Mouse (Mus musculus) liver, postnatal 0 days (tissue): ENCODE data around the gene C4bp. TPM values are rescaled to one million over a fixed set of nuclear protein-coding genes. Genes with fewer than 3 reads are reported as not detected.
"Not testable (repeated sequence)": the region's sequence is repeated elsewhere in the genome, so short reads cannot be mapped to it uniquely, and the experiment has no call there.

ENCODE experiments used
- ATAC-seq: fragments of 200-750 bp; cut with Nextera tagmentation; 2 replicates; pipeline ENCODE4 v1.8.0; 2017; ENCODE audit warnings: mild to moderate bottlenecking, moderate library complexity
- DNase-seq: peaks from one replicate; pipeline ENCODE4 v3.0.0-alpha.2; 2016
- H3K27ac ChIP-seq: fragments of 300-500 bp; sonication (generic); 2 replicates; pipeline ENCODE4 v1.5.1; 2014; ENCODE audit warnings: antibody characterized with exemption, moderate library complexity, mild to moderate bottlenecking, low read depth
- H3K27me3 ChIP-seq: fragments of 300-500 bp; sonication (generic); 2 replicates; pipeline ENCODE4 v1.6.1; 2014; ENCODE audit warnings: low read length, control low read depth, mixed read lengths; ENCODE audit not compliant: insufficient read depth
- H3K36me3 ChIP-seq: fragments of 300-500 bp; sonication (generic); replicated peaks from 2 replicates; pipeline ENCODE4 v1.6.1; 2014; ENCODE audit warnings: mild to moderate bottlenecking, control low read depth, low read length, moderate library complexity, mixed read lengths; ENCODE audit not compliant: insufficient read depth
- H3K4me1 ChIP-seq: fragments of 300-500 bp; sonication (generic); 2 replicates; pipeline ENCODE4 v1.6.1; 2014; ENCODE audit warnings: antibody characterized with exemption, mild to moderate bottlenecking, control low read depth; ENCODE audit not compliant: insufficient read depth
- H3K4me2 ChIP-seq: fragments of 300-500 bp; sonication (generic); 2 replicates; pipeline ENCODE4 v1.6.1; 2014; ENCODE audit warnings: low read depth, mild to moderate bottlenecking, low read length, moderate library complexity, mixed read lengths
- H3K4me3 ChIP-seq: fragments of 300-500 bp; sonication (generic); 2 replicates; pipeline ENCODE4 v1.5.1; 2014; ENCODE audit warnings: low read depth, low read length
- H3K9ac ChIP-seq: fragments of 300-500 bp; sonication (generic); replicated peaks from 2 replicates; pipeline ENCODE4 v1.6.1; 2014; ENCODE audit warnings: mild to moderate bottlenecking, moderate library complexity
- H3K9me3 ChIP-seq: fragments of 300-500 bp; sonication (generic); 2 replicates; pipeline ENCODE4 v1.6.1; 2016; ENCODE audit warnings: mild to moderate bottlenecking, control low read depth, low read length, mixed read lengths
- CTCF ChIP-seq: sonication (generic); IDR thresholded peaks from 2 replicates; pipeline ENCODE4 v1.5.1; 2016; ENCODE audit warnings: antibody characterized with exemption, low read depth
- EP300 ChIP-seq: IDR thresholded peaks from 2 replicates; pipeline ENCODE4 v1.6.1; 2016; ENCODE audit warnings: antibody characterized with exemption, low read depth, mild to moderate bottlenecking
- WGBS: fragments of 180-500 bp; shearing (Covaris S2); extraction: QIAGEN DNeasy Blood & Tissue Kit; methylation state at CpG from one replicate; pipeline ENCODE4 v1.1.7; 2014; ENCODE audit not compliant: insufficient replicate concordance; 5-methylcytosine and 5-hydroxymethylcytosine counted together
- polyA plus RNA-seq: library from polyadenylated mRNA; unstranded; fragments of >200 nt; fragmentation: Nextera tagmentation; extraction: Ambion mirVana; gene quantifications from 2 replicates; pipeline ENCODE4 v1.2.1, GENCODE M21; 2015

The C4bp gene
- polyA plus RNA-seq, 1 experiment from 2014 or later = 10.0 TPM

DNA sequence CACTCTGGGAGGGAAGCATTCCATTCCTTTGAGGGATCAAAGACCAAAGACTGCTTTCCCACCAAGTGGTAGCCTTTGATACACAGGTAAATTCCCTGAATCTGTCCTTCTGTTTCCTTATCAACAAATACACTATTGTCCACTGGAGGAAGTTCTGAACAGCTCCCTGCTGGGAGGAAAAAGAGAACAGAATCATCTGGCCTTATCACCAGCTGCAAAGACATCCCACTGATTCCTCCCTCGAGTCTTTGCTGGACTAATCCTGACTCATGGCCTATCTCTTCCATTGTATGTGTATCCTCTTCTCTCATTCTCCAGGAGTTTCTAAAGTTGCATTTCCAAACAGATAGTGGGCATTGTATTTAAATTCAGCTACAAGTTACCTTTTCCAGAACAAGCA, 22.5 kb upstream of the C4bp start:
- Histone ChIP-seq H3K27ac (no peak overlapping the region), H3K4me3 (no peak overlapping the region), H3K9ac (no peak overlapping the region), H3K27me3 (no peaks in the 10 kb centered on the region), H3K4me1 (peaks cover 3% of the 10 kb centered on the region; the same call in 1 of the 2 replicates), H3K4me2 (no peak overlapping the region), H3K36me3 (no peaks in the 10 kb centered on the region), H3K9me3 (no peaks in the 10 kb centered on the region)
- no peak for TF ChIP-seq EP300
- TF ChIP-seq CTCF = no peak
- WGBS = 27% methylated on average over 1 of the region's 1 CpGs
- no peak for DNase-seq
- no peak for ATAC-seq

DNA sequence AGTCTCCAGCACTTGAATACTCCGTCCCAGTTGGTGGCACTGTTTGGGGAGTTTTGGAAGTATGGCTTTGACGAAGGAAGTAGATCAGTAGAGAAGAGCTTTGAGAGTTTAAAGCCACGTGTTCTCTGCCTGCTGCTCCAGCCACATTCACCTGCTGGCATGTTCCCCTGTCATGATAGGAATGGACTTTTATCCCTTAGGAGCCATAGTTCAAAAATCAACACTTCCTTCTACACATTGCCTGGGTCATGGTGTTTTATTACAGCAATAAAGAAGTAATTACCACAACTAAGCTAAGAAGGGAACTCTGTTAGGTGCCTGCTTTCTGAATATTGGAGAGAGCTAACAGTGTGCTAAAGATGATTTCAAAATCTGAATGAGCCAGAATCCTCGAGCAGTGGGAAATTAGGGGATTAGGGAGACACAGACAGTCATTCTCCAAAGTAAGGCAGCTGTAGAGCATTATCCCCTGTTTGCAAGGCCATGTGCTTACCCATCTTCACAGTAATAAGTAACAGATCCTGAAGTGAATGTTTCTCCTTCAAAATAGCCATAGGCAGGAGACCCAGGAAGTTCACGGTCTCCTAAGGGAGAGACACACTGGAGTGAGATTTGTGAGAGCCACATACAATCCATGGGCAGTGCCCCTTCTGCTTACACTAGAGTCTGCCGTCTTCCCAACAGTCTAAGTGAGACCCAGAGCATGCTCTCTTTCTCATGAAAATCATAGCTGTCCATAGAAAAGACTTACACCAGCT, 20.4 kb upstream of the C4bp start:
- Histone ChIP-seq H3K4me1 (peaks cover 6% of the 10 kb centered on the region; the same call in 1 of the 2 replicates), H3K9me3 (no peaks in the 10 kb centered on the region), H3K27me3 (no peaks in the 10 kb centered on the region), H3K4me2 (no peak overlapping the region), H3K27ac (no peak overlapping the region), H3K9ac (no peak overlapping the region), H3K36me3 (no peaks in the 10 kb centered on the region), H3K4me3 (no peak overlapping the region)
- TF ChIP-seq EP300 = no peak
- no peak for TF ChIP-seq CTCF
- ATAC-seq (no peak), DNase-seq (no peak)
- WGBS = 62% methylated on average over 6 of the region's 6 CpGs

DNA sequence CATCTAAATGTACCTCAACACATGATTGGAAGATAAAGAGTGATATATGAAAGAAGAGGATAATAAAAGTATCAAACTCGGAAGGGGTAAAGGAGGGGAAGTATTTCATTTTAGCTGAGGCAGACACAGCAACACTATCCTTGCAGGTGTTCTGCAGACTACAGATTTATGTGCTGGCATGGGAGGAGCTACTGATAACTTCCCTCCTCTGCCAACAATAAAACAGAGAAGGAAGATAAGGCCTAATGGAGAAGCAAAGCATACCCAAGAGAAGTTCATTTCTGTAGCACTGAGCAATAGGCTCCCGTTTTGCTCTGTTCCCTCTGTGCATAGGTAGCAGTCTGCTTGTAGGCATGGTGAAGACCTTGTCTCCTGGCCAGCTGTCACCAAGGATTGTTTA, 19.6 kb upstream of the C4bp start:
- no peak overlapping the region for H3K9ac ChIP-seq
- 45% methylated on average over 2 of the region's 2 CpGs for WGBS
- ATAC-seq (no peak), DNase-seq (no peak)
- H3K4me1 ChIP-seq = peaks cover 6% of the 10 kb centered on the region; the same call in 1 of the 2 replicates
- H3K9me3 ChIP-seq = no peaks in the 10 kb centered on the region
- H3K4me2 ChIP-seq = no peak overlapping the region
- H3K36me3 ChIP-seq = no peaks in the 10 kb centered on the region
- H3K4me3 ChIP-seq = no peak overlapping the region
- H3K27ac ChIP-seq = no peak overlapping the region
- H3K27me3 ChIP-seq = no peaks in the 10 kb centered on the region
- TF ChIP-seq EP300 (no peak), CTCF (no peak)

DNA sequence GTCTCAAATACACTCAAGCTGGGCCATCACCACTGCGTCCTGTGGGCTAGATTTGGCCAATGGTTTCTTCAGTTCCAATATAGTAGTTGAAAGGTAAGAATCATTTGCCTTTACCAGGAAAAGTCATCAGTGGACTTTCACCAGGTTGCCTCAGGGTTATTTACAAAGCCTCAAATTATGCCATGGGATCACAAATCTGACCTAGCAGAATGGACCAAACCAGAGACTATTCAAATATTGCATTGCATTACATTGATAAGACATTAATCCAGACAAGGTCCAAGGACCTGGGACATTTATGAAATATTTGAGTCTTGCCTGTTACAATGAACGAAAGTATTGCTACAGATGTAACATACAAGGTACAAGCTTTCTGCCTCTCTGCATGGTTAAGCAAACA, 17.1 kb upstream of the C4bp start:
- no peaks in the 10 kb centered on the region for H3K27me3 ChIP-seq
- H3K9me3 ChIP-seq = no peaks in the 10 kb centered on the region
- 0 out of 2 replicates have a peak overlapping the region, but pooled peaks have one; percentile 13 for H3K27ac ChIP-seq
- WGBS = 53% methylated on average over 2 of the region's 2 CpGs
- peaks cover 6% of the 10 kb centered on the region; the same call in 1 of the 2 replicates for H3K4me1 ChIP-seq
- H3K36me3 ChIP-seq = no peaks in the 10 kb centered on the region
- no peak overlapping the region for H3K4me3 ChIP-seq
- no peak overlapping the region for H3K9ac ChIP-seq
- TF ChIP-seq CTCF = no peak
- peak; percentile 75 for TF ChIP-seq EP300
- ATAC-seq = peak; percentile 92
- no peak overlapping the region for H3K4me2 ChIP-seq
- no peak for DNase-seq

DNA sequence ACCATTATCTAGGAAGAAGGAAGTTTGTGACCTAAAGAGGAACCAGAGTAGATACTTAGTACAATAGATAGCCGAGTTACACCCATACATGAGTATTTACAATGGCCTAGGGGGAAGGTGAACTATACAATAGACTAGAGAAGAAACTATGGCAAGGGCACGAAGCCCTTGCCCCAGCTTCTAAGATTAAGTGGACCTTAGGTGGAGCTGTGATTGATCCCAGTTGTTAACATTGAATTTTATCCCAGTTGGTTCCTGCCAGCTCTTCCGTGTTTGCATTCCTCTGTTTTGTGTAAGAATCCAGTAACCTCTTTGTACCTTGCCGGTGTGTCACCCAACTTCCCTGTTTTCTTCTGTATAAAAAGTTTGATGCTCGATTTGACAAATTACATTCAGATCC, 2.1 kb upstream of the C4bp start:
- not testable (repeated sequence) for H3K27ac ChIP-seq, H3K9ac ChIP-seq, H3K36me3 ChIP-seq, H3K9me3 ChIP-seq, H3K4me3 ChIP-seq, H3K4me2 ChIP-seq, H3K4me1 ChIP-seq, ATAC-seq, DNase-seq, H3K27me3 ChIP-seq
- 65% methylated on average over 5 of the region's 5 CpGs for WGBS

DNA sequence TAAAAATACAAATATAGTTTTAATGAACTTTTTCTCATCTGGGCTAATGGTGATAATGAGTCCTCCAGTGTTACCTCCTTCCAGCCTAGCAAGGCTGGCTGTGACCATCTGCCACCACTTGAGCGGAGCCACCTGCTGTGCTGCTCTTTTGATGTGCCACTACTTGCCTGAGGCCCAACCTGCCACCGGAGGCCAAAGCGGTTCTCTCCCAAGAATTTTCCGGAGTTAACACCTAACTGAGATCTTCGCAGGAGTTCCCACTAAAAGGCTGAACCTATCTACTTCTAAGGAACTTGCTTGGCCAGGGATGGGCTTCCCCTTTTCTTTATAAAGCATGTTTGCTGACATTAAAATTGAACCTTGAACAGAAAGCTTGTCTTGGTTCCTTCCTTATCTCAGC, 1.8 kb downstream of the C4bp start:
- not testable (repeated sequence) for H3K4me3 ChIP-seq, H3K27ac ChIP-seq, ATAC-seq, DNase-seq, H3K27me3 ChIP-seq, H3K4me1 ChIP-seq, H3K9me3 ChIP-seq, H3K36me3 ChIP-seq, H3K4me2 ChIP-seq, H3K9ac ChIP-seq
- WGBS = 53% methylated on average over 5 of the region's 5 CpGs

DNA sequence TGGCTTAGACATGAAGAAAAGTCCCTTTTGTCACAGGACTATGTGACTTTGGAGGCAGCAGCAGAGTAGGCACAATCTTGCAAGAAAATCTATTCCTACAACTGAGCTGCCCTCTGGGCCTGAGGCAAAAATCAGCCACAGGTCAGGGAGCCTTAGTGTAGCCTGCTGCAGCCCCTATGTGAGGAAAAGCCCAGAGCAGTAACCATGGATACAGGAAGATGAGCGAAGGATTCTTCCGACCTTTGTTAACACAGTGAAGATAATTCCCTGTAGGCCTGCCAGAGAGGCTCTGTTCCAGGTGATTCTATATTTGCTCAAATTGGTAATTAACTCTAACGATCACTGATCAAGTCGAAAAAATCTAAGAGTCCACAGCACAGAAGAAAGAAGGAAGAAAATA, 17.3 kb downstream of the C4bp start:
- H3K36me3 ChIP-seq = no peaks in the 10 kb centered on the region
- H3K4me3 ChIP-seq = no peak overlapping the region
- 67% methylated on average over 4 of the region's 4 CpGs for WGBS
- H3K4me2 ChIP-seq = no peak overlapping the region
- DNase-seq (no peak), ATAC-seq (no peak)
- H3K9ac ChIP-seq = no peak overlapping the region
- H3K4me1 ChIP-seq = no peaks in the 10 kb centered on the region
- H3K9me3 ChIP-seq = no peaks in the 10 kb centered on the region
- TF ChIP-seq CTCF (no peak), EP300 (no peak)
- no peaks in the 10 kb centered on the region for H3K27me3 ChIP-seq
- H3K27ac ChIP-seq = no peak overlapping the region
